Mouse (Mus musculus): ENCODE data around the gene 2900092C05Rik.

The 2900092C05Rik gene

GRCm38 (mm10) chr7:12512217-12512616 is at the start of gene 2900092C05Rik:
TSS of gene 2900092C05Rik (plus strand) at chr7:12512517.
- DNase-seq: no peak

- peak; percentile 82 for DNase-seq
Measured at GRCm38 (mm10) chr7:12478158-12479008, 33.9 kb upstream of the 2900092C05Rik start, which contains the start of gene Zfp606. TSS of gene Zfp606 (plus strand) at chr7:12478293.

- DNase-seq: no peak
Measured at GRCm38 (mm10) chr7:12479009-12479346, 33.3 kb upstream of the 2900092C05Rik start.

- DNase-seq: no peak
Measured at GRCm38 (mm10) chr7:12479525-12479924, 32.8 kb upstream of the 2900092C05Rik start.

- DNase-seq: no peak
Measured at GRCm38 (mm10) chr7:12483771-12484170, 28.5 kb upstream of the 2900092C05Rik start.

- DNase-seq: no peak
Measured at GRCm38 (mm10) chr7:12485956-12486355, 26.4 kb upstream of the 2900092C05Rik start.

GRCm38 (mm10) chr7:12486691-12487090 is 25.6 kb upstream of the 2900092C05Rik start:
- DNase-seq: no peak

- no peak for DNase-seq
Measured at GRCm38 (mm10) chr7:12510913-12511312, 1.4 kb upstream of the 2900092C05Rik start.

Data from right cerebral cortex, postnatal 14 days (tissue).